Mouse (Mus musculus) embryonic facial prominence, embryonic 13.5 days (tissue): ENCODE measurements around the gene Adgra3. TPM values are rescaled to one million over a fixed set of nuclear protein-coding genes. Genes with fewer than 3 reads are reported as not detected.

Experiments used
- ATAC-seq: fragments of 200-750 bp; cut with Nextera tagmentation; 2 replicates; pipeline ENCODE4 v1.8.0; 2017; ENCODE audit warnings: low read depth; ENCODE audit not compliant: insufficient number of reproducible peaks, insufficient read depth, low FRiP score, low TSS enrichment
- H3K27ac ChIP-seq: fragments of 300-500 bp; sonication (generic); 2 replicates; pipeline ENCODE4 v1.5.1; 2015; ENCODE audit warnings: moderate library complexity, mild to moderate bottlenecking, inconsistent platforms
- H3K27me3 ChIP-seq: fragments of 300-500 bp; sonication (generic); 2 replicates; pipeline ENCODE4 v1.6.1; 2015; ENCODE audit warnings: mild to moderate bottlenecking, inconsistent platforms
- H3K36me3 ChIP-seq: fragments of 300-500 bp; sonication (generic); 2 replicates; pipeline ENCODE4 v1.6.1; 2015; ENCODE audit warnings: mild to moderate bottlenecking, inconsistent platforms
- H3K4me1 ChIP-seq: fragments of 300-500 bp; sonication (generic); 2 replicates; pipeline ENCODE4 v1.6.1; 2015; ENCODE audit warnings: inconsistent platforms
- H3K4me2 ChIP-seq: fragments of 300-500 bp; sonication (generic); 2 replicates; pipeline ENCODE4 v1.6.1; 2015; ENCODE audit warnings: moderate library complexity, mild to moderate bottlenecking, inconsistent platforms
- H3K4me3 ChIP-seq: fragments of 300-500 bp; sonication (generic); 2 replicates; pipeline ENCODE4 v1.5.1; 2015; ENCODE audit warnings: mild to moderate bottlenecking, inconsistent platforms
- H3K9ac ChIP-seq: fragments of 300-500 bp; sonication (generic); 2 replicates; pipeline ENCODE4 v1.6.1; 2015; ENCODE audit warnings: mild to moderate bottlenecking, inconsistent platforms
- H3K9me3 ChIP-seq: fragments of 300-500 bp; sonication (generic); 2 replicates; pipeline ENCODE4 v1.6.1; 2016; ENCODE audit warnings: inconsistent platforms
- WGBS: fragments of 180-500 bp; shearing (Covaris S2); methylation state at CpG from one replicate; pipeline ENCODE4 v1.1.7; 2015; ENCODE audit warnings: mixed read lengths; 5-methylcytosine and 5-hydroxymethylcytosine counted together
- polyA plus RNA-seq: library from polyadenylated mRNA; unstranded; fragments of >200 nt; fragmentation: Nextera tagmentation; extraction: Ambion mirVana; gene quantifications from 2 replicates; pipeline ENCODE4 v1.2.1, GENCODE M21; 2015

Gene Adgra3
- 39.7 and 42.0 TPM in 2 replicates for polyA plus RNA-seq

DNA sequence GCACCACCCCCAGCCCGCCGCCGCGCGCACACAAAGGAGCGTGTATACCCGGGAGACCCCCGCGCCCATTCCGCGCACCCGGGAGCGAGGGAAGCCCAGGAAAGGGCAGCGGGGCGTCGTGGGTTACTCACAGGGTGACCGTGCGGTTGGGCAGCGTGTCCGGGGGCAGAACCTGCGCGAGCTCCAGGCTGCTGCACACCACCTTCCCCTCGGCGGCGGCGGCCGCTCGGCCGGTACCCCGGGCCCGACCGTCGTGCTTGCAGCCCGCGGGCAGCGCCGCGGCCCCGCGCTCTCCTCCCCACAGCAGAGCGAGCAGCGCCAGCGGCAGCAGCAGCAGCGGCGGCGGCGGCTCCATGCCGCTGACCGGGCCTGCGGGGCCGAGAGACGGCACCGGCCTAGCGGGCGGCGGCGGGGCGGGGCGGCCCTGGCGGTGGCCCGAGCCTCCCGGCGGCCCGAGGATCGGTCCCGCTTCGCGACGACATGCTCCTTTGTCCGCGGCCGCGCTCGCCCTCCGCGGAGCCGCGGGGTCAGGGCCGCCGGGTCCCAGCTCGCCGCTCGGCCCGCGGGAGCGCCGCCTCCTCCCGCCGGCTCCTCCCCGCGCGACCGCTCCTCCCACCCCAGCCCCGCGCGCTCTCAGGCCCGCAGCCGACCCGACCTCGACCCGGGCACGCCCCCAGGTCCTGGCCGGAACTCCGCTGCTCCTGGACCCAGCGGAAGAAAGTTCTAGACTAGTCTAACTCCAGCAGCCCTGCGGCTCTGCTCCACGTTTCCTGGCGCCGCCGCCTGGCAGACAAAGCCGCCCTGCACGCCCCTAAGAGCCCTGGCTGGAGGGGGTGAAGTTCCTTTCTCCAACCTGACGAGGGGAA is at the start of gene Adgra3:
Adgra3 (minus strand) TSS at position 586 of the 866 bp plus-strand sequence.
- Histone ChIP-seq H3K4me3 (peak within 1 kb of the TSS; percentile 98), H3K36me3 (no peaks in the 10 kb centered on the region), H3K4me2 (peak within 1 kb of the TSS; percentile 71), H3K27ac (peak within 1 kb of the TSS; percentile 95), H3K9me3 (no peaks in the 10 kb centered on the region), H3K4me1 (peaks cover 37% of the 10 kb centered on the region), H3K9ac (peak within 1 kb of the TSS; percentile 99), H3K27me3 (no peaks in the 10 kb centered on the region)
- ATAC-seq = peak; percentile 76
- WGBS = under 1% methylated on average over 81 of the region's 113 CpGs

DNA sequence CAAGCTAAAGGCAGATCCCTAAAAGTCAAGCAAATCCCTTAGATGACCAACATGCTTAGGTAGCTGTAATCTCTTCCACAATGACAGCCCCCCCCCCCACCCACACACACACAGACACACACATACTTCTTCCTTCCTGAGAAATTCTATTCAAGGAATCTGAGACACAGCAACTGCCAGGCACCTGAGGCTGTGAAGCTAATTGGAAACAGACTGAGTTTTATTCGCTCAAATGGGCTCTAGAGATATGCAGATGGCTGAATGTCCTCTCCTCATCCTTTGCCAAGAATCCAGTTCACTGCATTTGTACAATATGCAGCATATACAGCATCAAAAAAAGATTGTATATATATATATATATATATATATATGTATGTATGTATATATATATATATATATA is 24.6 kb upstream of the Adgra3 start:
- Histone ChIP-seq H3K27ac (no peak overlapping the region), H3K4me3 (no peak overlapping the region), H3K9ac (no peak overlapping the region), H3K4me2 (no peak overlapping the region), H3K9me3 (no peaks in the 10 kb centered on the region), H3K36me3 (no peaks in the 10 kb centered on the region), H3K4me1 (no peaks in the 10 kb centered on the region; the same call in 1 of the 2 replicates), H3K27me3 (no peaks in the 10 kb centered on the region)
- ATAC-seq = no peak
- WGBS = 21% methylated on average over 1 of the region's 1 CpGs

DNA sequence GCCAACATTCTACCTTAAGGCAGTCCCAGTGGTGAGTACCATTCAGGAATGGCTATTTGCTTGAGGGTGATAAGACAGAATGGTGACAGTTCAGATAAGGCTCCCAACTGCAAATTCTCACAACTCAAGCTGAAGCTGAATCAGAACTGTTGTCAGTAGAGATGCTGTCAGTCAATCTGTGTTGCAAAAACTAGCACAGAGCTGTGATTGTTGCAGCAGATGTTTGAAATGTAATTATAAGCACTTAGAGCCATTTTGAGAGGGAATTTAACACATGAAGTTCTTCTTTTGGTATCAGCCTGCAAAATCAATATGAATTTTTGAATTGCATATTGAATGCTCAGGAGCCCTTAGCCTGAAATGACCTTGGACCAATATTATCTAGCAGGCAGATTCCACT is 15.4 kb upstream of the Adgra3 start:
- H3K4me2 ChIP-seq = no peak overlapping the region
- no peaks in the 10 kb centered on the region for H3K9me3 ChIP-seq
- H3K4me1 ChIP-seq = no peaks in the 10 kb centered on the region
- no peak overlapping the region for H3K4me3 ChIP-seq
- no peak overlapping the region for H3K27ac ChIP-seq
- H3K36me3 ChIP-seq = no peaks in the 10 kb centered on the region
- H3K9ac ChIP-seq = no peak overlapping the region
- no peaks in the 10 kb centered on the region for H3K27me3 ChIP-seq
- no peak for ATAC-seq

GRCm38 (mm10) chr5:50064236-50064635 is 5.4 kb upstream of the Adgra3 start:
- no peak overlapping the region for H3K4me2 ChIP-seq
- ATAC-seq = no peak
- H3K27ac ChIP-seq = no peak overlapping the region
- no peak overlapping the region for H3K4me3 ChIP-seq
- H3K4me1 ChIP-seq = peaks cover 5% of the 10 kb centered on the region
- H3K27me3 ChIP-seq = no peaks in the 10 kb centered on the region
- H3K36me3 ChIP-seq = no peaks in the 10 kb centered on the region
- WGBS = 73% methylated on average over 3 of the region's 3 CpGs
- no peak overlapping the region for H3K9ac ChIP-seq
- H3K9me3 ChIP-seq = no peaks in the 10 kb centered on the region

- no peaks in the 10 kb centered on the region for H3K36me3 ChIP-seq
- peak overlapping the region; percentile 99 for H3K9ac ChIP-seq
- peak overlapping the region; percentile 71 for H3K4me2 ChIP-seq
- ATAC-seq = no peak
- H3K9me3 ChIP-seq = no peaks in the 10 kb centered on the region
- H3K4me1 ChIP-seq = peaks cover 31% of the 10 kb centered on the region
- 76% methylated on average over 7 of the region's 7 CpGs for WGBS
- peak overlapping the region; percentile 95 for H3K27ac ChIP-seq
- no peaks in the 10 kb centered on the region for H3K27me3 ChIP-seq
- H3K4me3 ChIP-seq = peak overlapping the region; percentile 98
These were observed 780 bp upstream of the Adgra3 start for GRCm38 (mm10) chr5:50059586-50059985.

DNA sequence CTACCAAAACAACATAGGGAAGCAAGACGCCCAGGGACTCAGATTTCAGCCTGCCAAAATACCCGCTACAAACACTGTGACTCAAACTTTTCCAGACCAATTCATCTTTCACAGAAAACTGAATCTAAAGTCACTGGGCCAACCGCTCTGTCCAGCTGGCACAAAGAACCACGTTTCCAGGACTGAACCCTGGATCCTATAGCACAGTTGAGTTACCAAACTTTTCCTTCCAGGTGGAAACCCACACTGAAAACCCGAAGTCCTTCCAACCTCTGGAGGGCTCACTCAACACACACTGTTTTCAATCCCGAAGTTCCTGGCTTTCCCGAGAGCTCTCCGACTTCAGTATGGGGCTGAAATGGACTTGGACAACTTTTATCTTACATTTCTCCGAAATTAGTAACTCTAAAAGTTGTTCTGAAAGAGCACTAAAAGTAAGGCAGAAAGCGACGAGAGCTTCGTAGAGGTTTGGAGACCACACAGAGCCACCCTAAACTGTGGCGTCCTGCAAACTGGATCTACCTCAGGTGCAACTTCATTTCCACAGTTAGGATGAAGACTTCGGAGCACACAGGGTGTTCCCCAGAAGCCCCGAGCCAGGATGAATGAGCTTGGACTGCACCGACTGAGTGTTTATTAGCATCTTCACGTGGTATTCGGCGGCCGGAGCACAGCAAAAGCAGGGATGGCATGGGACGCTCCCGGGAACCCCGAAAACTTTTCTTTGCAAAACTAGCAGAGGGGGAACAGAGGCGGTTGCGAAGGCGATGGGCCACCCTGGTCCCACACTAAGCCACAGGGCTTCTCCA is 990 bp downstream of the Adgra3 start:
- Histone ChIP-seq H3K27ac (peak overlapping the region; percentile 95), H3K4me3 (peak overlapping the region; percentile 98), H3K4me1 (peaks cover 44% of the 10 kb centered on the region), H3K27me3 (no peaks in the 10 kb centered on the region), H3K9me3 (no peaks in the 10 kb centered on the region), H3K4me2 (peak overlapping the region; percentile 71), H3K36me3 (no peaks in the 10 kb centered on the region), H3K9ac (peak overlapping the region; percentile 99)
- WGBS = 1% methylated on average over 26 of the region's 26 CpGs
- peak; percentile 27; the same call in 1 of the 2 replicates for ATAC-seq

- no peak for ATAC-seq
- Histone ChIP-seq H3K27ac (no peak overlapping the region), H3K36me3 (peaks cover 6% of the 10 kb centered on the region; the same call in 1 of the 2 replicates), H3K9me3 (no peaks in the 10 kb centered on the region), H3K4me2 (no peak overlapping the region), H3K4me1 (peaks cover 74% of the 10 kb centered on the region), H3K9ac (no peak overlapping the region), H3K27me3 (no peaks in the 10 kb centered on the region), H3K4me3 (no peak overlapping the region)
- WGBS = 65% methylated on average over 4 of the region's 4 CpGs
These were observed 6.3 kb downstream of the Adgra3 start for GRCm38 (mm10) chr5:50052456-50052855.

DNA sequence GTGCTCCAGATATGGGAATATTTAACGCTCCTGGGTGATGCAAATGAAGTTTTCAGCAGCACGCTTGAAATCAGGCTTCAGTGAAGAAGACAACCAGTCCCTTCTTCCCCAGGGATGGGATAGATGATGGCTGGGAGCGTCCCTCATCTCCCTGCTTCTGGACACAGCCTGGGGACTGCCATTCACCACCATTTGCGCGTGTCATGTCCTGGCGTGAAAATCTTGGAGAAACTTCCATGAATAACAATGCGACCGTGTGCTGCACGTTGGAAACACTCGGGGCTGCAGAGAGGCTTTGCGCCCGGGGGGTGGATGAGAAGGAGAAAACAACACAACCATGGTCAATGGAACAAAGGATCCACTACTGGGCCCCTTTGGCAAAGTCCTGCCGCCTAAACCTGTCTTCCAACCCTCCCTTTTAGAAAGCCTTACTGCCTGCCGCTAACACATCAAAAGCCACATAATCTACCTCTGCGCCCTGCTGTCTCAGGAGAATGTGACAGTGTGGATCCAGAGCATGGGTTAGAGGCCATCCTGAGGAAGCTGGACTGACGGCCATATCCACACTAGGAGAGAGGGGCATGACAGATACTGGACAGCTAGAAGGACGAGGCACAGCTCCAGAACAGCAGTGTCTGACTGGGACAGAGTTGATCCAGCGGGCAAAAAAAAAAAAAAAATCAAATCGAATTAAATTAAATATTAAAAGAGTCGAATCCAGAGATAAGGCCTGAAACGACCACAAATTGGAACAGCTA is 8.0 kb downstream of the Adgra3 start:
- no peak overlapping the region for H3K4me3 ChIP-seq
- 63% methylated on average over 21 of the region's 21 CpGs for WGBS
- H3K4me1 ChIP-seq = peaks cover 60% of the 10 kb centered on the region
- H3K27ac ChIP-seq = no peak overlapping the region
- no peaks in the 10 kb centered on the region for H3K27me3 ChIP-seq
- H3K9me3 ChIP-seq = no peaks in the 10 kb centered on the region
- H3K9ac ChIP-seq = no peak overlapping the region
- no peak overlapping the region for H3K4me2 ChIP-seq
- no peak for ATAC-seq
- H3K36me3 ChIP-seq = peaks cover 6% of the 10 kb centered on the region; the same call in 1 of the 2 replicates

GRCm38 (mm10) chr5:50050037-50050436 is 8.8 kb downstream of the Adgra3 start:
- Histone ChIP-seq H3K4me1 (peaks cover 55% of the 10 kb centered on the region), H3K36me3 (peaks cover 6% of the 10 kb centered on the region; the same call in 1 of the 2 replicates), H3K9me3 (no peaks in the 10 kb centered on the region), H3K27me3 (no peaks in the 10 kb centered on the region), H3K4me3 (no peak overlapping the region), H3K27ac (0 out of 2 replicates have a peak overlapping the region, but pooled peaks have one; percentile 11), H3K4me2 (no peak overlapping the region), H3K9ac (no peak overlapping the region)
- ATAC-seq = no peak
- 57% methylated on average over 3 of the region's 3 CpGs for WGBS

- Histone ChIP-seq H3K9me3 (no peaks in the 10 kb centered on the region), H3K4me1 (peaks cover 56% of the 10 kb centered on the region), H3K27ac (0 out of 2 replicates have a peak overlapping the region, but pooled peaks have one; percentile 11), H3K36me3 (peaks cover 6% of the 10 kb centered on the region; the same call in 1 of the 2 replicates), H3K27me3 (no peaks in the 10 kb centered on the region), H3K4me2 (no peak overlapping the region), H3K4me3 (no peak overlapping the region), H3K9ac (no peak overlapping the region)
- ATAC-seq = no peak
- 83% methylated on average over 8 of the region's 8 CpGs for WGBS
These were observed 9.3 kb downstream of the Adgra3 start for GRCm38 (mm10) chr5:50049506-50049905.

DNA sequence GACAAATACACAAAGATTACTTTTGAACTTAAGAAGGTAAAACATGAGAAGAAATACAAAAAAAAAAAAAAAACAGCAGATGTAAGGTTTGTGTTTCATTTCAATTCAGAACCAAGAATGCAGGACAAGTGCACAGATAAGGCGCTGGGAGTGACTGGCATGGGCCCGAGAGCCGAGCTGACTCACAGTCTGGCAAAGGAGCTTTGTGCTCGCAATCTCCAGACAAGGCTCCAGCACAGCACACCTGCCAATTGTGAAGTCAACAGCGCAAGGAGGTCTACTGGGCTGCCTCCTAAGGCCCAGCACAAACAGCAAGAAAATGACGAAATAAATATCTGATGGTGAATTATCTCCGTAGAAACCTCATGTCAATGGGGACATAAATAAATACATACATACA is 9.8 kb downstream of the Adgra3 start:
- H3K9ac ChIP-seq = no peak overlapping the region
- 79% methylated on average over 7 of the region's 7 CpGs for WGBS
- H3K4me3 ChIP-seq = no peak overlapping the region
- no peaks in the 10 kb centered on the region for H3K27me3 ChIP-seq
- peaks cover 6% of the 10 kb centered on the region; the same call in 1 of the 2 replicates for H3K36me3 ChIP-seq
- H3K4me1 ChIP-seq = peaks cover 53% of the 10 kb centered on the region
- H3K9me3 ChIP-seq = no peaks in the 10 kb centered on the region
- H3K27ac ChIP-seq = no peak overlapping the region
- no peak for ATAC-seq
- no peak overlapping the region for H3K4me2 ChIP-seq
